Mouse (Mus musculus) neural tube, embryonic 14.5 days (tissue): ENCODE results near the gene Serinc5. TPM values are rescaled to one million over a fixed set of nuclear protein-coding genes. Genes with fewer than 3 reads are reported as not detected.
"Not testable (repeated sequence)": the region's sequence is repeated elsewhere in the genome, so short reads cannot be mapped to it uniquely, and the experiment has no call there.

Source experiments
- ATAC-seq: fragments of 200-750 bp; cut with Nextera tagmentation; 2 replicates; pipeline ENCODE4 v1.8.0; 2017; ENCODE audit warnings: low read depth, mild to moderate bottlenecking, moderate TSS enrichment, moderate library complexity
- H3K27ac ChIP-seq: fragments of 300-500 bp; sonication (generic); 2 replicates; pipeline ENCODE4 v1.5.1; 2014; ENCODE audit warnings: low read depth, mild to moderate bottlenecking, control low read depth, low read length, moderate library complexity, mixed read lengths
- H3K27me3 ChIP-seq: fragments of 300-500 bp; sonication (generic); 2 replicates; pipeline ENCODE4 v1.6.1; 2014; ENCODE audit warnings: low read length; ENCODE audit not compliant: control insufficient read depth, insufficient read depth
- H3K36me3 ChIP-seq: fragments of 300-500 bp; sonication (generic); 2 replicates; pipeline ENCODE4 v1.6.1; 2014; ENCODE audit warnings: low read length, mixed read lengths; ENCODE audit not compliant: control insufficient read depth, insufficient read depth
- H3K4me1 ChIP-seq: fragments of 300-500 bp; sonication (generic); 2 replicates; pipeline ENCODE4 v1.6.1; 2014; ENCODE audit warnings: low read length; ENCODE audit not compliant: control insufficient read depth, insufficient read depth
- H3K4me2 ChIP-seq: fragments of 300-500 bp; sonication (generic); 2 replicates; pipeline ENCODE4 v1.6.1; 2014; ENCODE audit warnings: mild to moderate bottlenecking, low read depth, low read length, control low read depth
- H3K4me3 ChIP-seq: fragments of 300-500 bp; sonication (generic); 2 replicates; pipeline ENCODE4 v1.5.1; 2014; ENCODE audit warnings: low read depth, low read length, control low read depth, mixed read lengths
- H3K9ac ChIP-seq: fragments of 300-500 bp; sonication (generic); replicated peaks from 2 replicates; pipeline ENCODE4 v1.6.1; 2014; ENCODE audit warnings: low read depth, mild to moderate bottlenecking, control low read depth, low read length, mixed read lengths
- H3K9me3 ChIP-seq: fragments of 300-500 bp; sonication (generic); 2 replicates; pipeline ENCODE4 v1.6.1; 2016; ENCODE audit warnings: low read length; ENCODE audit not compliant: control insufficient read depth
- WGBS: fragments of 180-500 bp; shearing (Covaris S2); extraction: QIAGEN DNeasy Blood & Tissue Kit; methylation state at CpG from one replicate; pipeline ENCODE4 v1.1.7; 2014; 5-methylcytosine and 5-hydroxymethylcytosine counted together
- polyA plus RNA-seq: library from polyadenylated mRNA; unstranded; fragments of >200 nt; fragmentation: Nextera tagmentation; extraction: Ambion mirVana; gene quantifications from 2 replicates; pipeline ENCODE4 v1.2.1, GENCODE M21; 2014

Gene Serinc5
- polyA plus RNA-seq, 1 experiment from 2014 or later: 16.7 TPM

DNA sequence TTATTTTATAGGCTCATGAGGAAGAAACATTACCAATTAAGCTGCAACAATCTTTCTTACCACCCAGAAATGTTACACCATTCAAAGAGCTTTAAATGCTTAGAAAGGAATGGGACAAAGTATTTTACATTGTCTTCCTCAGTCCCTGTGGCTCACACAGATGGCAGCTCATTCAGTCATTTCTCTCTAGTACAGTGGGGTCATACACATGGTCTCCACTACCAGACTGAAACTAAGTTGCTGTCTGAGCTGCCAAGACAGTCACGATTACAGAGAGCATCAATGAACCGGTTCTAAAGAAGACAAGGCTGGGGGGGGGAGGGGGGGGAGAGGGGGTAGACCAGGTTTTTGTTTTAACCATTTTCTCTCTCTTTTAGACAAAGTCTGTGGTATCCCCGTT lies 19.7 kb upstream of the Serinc5 start:
- Histone ChIP-seq H3K9me3 (no peaks in the 10 kb centered on the region), H3K9ac (no peak overlapping the region), H3K27me3 (no peaks in the 10 kb centered on the region), H3K36me3 (no peaks in the 10 kb centered on the region), H3K27ac (no peak overlapping the region), H3K4me2 (no peak overlapping the region), H3K4me3 (no peak overlapping the region), H3K4me1 (peaks cover 20% of the 10 kb centered on the region)
- 56% methylated on average over 3 of the region's 3 CpGs for WGBS
- no peak for ATAC-seq

DNA sequence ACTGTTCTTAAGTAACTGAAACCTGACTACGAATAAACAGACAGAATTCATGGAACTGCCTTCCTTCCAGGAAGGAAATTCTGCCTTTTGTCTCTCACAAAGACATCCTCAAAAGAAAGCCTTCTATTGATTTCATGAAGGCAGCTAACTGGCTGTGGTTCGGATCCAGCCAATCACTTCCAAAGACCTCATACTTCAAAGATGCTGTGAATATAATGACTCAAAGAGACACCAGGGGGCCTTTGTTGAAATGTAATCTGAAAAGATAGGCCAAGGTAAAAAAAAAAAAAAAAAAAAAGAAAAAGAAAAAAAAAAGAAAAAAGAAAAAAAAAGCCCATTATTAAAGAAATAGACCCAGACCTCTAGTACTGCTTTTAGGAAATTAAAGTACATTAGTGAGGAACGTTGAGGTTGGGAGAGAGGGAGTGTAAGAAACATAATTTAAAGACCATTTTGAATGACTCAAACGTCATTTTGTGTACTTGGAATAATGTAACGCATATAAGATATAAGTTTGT lies 18.6 kb upstream of the Serinc5 start:
- no peaks in the 10 kb centered on the region for H3K9me3 ChIP-seq
- H3K27ac ChIP-seq: no peak overlapping the region
- no peak overlapping the region for H3K4me3 ChIP-seq
- no peak overlapping the region for H3K4me2 ChIP-seq
- H3K36me3 ChIP-seq: no peaks in the 10 kb centered on the region
- ATAC-seq: no peak
- WGBS: 25% methylated on average over 5 of the region's 5 CpGs
- no peaks in the 10 kb centered on the region for H3K27me3 ChIP-seq
- H3K4me1 ChIP-seq: peaks cover 20% of the 10 kb centered on the region
- no peak overlapping the region for H3K9ac ChIP-seq

DNA sequence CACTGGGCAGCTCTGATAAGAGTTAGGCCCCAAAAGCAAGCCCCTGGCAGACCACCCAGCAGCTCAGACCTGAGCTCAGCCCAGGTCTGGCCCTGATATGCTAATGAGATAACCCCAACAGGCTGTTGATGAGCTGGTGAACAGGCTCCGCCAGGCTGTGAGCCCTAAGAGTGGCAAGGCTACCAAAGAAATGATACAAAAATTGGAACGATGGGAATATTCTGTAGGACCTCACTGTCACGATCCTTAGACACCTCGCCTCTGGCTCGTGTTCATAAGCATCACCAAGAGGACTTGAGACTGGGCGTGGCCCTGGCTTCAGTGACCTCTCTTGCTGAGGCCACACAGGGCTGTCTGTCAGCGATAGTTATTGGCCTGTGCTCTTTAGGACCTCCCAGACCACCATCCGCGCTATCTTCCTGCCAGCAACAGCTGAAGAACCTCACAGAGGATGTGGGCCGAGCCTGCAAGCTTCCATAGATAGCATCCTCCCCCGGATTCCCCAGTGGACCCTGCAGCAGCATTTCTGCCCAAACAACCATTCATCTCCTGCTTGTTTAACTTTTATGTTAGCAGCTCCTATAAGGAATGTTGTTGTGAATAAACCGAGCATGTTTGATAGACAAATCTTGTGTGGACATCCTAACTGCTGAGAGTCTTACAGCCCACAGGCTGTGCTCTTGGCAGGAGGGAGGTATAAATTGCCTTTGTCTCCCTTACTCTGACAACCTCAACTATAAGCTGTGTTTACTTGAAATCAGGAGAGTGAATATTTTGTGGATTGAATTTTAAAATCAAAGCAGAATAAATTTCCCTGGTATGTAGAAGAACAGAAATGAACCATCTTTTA lies 17.9 kb upstream of the Serinc5 start:
- no peak; the same call in 1 of the 2 replicates for ATAC-seq
- WGBS: 10% methylated on average over 12 of the region's 12 CpGs

DNA sequence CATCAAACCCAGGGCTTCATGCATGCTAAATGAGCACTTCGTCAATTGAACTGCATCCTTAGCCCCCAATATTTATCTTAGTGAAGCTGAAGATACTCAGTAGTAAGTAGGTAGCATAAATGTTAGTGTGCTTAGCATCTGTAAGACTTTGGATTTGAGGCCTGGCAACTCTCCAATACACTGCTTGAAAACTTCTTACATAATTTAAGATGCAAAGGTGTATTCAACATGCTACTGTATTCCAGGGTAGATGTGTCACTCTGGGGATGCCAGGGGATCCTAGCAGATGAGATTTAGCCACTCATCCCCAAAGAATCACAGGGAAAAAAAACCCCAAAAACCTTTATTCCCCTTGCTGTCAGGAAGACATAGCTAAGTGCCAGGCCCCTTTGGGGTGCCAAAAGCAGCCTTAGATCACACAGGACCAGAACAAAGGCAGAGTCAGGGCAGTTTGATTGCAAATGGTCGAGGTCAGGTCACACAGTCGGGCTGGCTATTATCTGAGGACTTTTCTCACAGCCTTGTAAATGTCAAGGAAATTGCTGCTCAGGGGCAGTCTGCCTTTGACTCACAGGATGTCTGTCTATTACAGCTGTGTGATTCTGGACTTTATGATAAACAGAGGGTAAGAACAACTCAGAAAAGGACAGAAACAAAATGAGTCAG lies 17.0 kb upstream of the Serinc5 start:
- no peaks in the 10 kb centered on the region for H3K9me3 ChIP-seq
- H3K9ac ChIP-seq: no peak overlapping the region
- H3K4me2 ChIP-seq: no peak overlapping the region
- H3K27ac ChIP-seq: 0 out of 2 replicates have a peak overlapping the region, but pooled peaks have one; percentile 4
- no peaks in the 10 kb centered on the region for H3K27me3 ChIP-seq
- no peaks in the 10 kb centered on the region for H3K36me3 ChIP-seq
- ATAC-seq: peak; percentile 38; the same call in 1 of the 2 replicates
- H3K4me3 ChIP-seq: no peak overlapping the region
- 10% methylated on average over 3 of the region's 3 CpGs for WGBS
- H3K4me1 ChIP-seq: peaks cover 20% of the 10 kb centered on the region

More for the DNA sequence above, 17.9 kb upstream of the Serinc5 start:
- no peaks in the 10 kb centered on the region for H3K27me3 ChIP-seq
- no peaks in the 10 kb centered on the region for H3K9me3 ChIP-seq
- H3K9ac ChIP-seq: no peak overlapping the region
- no peak overlapping the region for H3K4me2 ChIP-seq
- H3K4me3 ChIP-seq: no peak overlapping the region
- no peaks in the 10 kb centered on the region for H3K36me3 ChIP-seq
- H3K27ac ChIP-seq: no peak overlapping the region
- H3K4me1 ChIP-seq: peaks cover 20% of the 10 kb centered on the region

DNA sequence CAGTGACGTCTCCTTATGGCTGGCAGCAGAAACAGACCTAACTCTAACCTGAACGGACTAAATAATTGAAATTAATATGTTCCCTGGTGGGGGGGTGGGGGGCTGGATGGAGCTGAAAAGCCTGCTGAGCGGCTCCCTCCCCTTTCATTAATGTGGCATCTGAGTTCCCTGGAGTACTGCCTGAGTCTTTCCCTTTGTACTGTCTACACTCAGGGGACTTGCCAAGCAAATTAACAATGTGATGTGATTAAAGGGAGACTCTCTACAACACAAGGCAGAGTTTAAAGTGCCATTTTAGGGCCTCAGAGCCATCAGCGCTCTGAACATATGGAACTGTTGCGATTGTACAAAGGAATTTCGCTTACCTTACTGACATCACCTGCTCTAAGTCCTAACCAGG lies 16.4 kb upstream of the Serinc5 start:
- no peaks in the 10 kb centered on the region for H3K27me3 ChIP-seq
- ATAC-seq: peak; percentile 77; the same call in 1 of the 2 replicates
- no peak overlapping the region for H3K27ac ChIP-seq
- no peak overlapping the region for H3K4me3 ChIP-seq
- H3K9ac ChIP-seq: no peak overlapping the region
- H3K36me3 ChIP-seq: no peaks in the 10 kb centered on the region
- peaks cover 20% of the 10 kb centered on the region for H3K4me1 ChIP-seq
- H3K9me3 ChIP-seq: no peaks in the 10 kb centered on the region
- 15% methylated on average over 6 of the region's 6 CpGs for WGBS
- H3K4me2 ChIP-seq: no peak overlapping the region

DNA sequence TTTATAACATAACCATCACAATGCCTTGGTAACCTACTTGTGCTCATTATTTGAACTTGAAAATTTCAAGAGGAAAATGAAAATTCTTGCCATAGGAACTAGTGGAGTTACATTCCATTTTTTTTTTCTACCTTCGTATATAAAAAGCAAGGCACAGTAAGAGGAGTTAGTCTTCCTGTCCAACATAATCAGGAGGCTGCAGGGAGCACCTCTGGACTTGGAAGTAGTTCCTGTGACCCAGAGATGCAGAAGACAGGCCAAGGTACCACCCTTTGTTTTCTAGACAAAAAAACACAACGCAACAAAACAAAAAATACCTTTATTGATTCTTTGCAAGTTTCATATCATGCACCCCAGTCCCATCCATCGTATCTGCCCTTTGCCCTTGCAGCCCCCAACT lies 16.0 kb upstream of the Serinc5 start:
- H3K4me3 ChIP-seq: no peak overlapping the region

DNA sequence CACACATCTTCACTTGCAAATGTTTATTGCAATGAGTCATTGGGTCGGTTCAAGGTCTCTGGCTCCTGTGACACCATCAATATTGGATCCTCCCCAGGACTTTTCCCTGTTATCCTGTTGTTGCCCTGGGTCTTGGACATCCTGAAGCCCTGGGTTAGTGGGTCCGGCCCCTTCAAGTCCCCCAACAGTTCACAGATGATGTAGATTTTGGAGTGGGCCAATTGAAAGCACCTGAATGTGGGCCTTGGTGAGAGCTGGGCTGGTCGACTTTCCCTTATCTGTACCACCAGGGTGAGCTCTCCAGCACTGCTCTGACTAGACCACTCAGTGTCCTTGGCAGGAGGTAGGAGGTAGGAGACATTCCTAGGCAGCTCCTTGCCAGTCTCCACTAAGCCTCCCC lies 15.5 kb upstream of the Serinc5 start:
- WGBS: 70% methylated on average over 3 of the region's 3 CpGs
- H3K4me3 ChIP-seq: no peak overlapping the region

More for the DNA sequence above, 16.0 kb upstream of the Serinc5 start:
- 83% methylated on average over 3 of the region's 3 CpGs for WGBS
- Histone ChIP-seq H3K36me3 (no peaks in the 10 kb centered on the region), H3K27me3 (no peaks in the 10 kb centered on the region), H3K4me1 (peaks cover 20% of the 10 kb centered on the region), H3K9me3 (no peaks in the 10 kb centered on the region), H3K27ac (no peak overlapping the region), H3K4me2 (no peak overlapping the region), H3K9ac (no peak overlapping the region)
- ATAC-seq: no peak

DNA sequence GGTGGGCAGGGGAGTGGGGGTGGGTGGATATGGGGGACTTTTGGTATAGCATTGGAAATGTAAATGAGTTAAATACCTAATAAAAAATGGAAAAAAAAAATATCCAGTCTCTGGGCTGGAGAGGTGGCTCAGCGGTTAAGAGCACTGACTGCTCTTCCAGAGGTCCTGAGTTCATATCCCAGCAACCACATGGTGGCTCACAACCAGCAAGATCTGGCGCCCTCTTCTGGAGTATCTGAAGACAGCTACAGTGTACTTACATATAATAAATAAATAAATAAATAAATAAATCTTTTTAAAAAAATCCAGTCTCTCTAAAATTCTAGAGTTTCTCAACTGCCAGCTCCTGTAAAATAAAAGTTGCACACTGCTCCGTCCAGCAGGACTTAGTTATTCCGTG lies 5.6 kb upstream of the Serinc5 start:
- not testable (repeated sequence) for H3K36me3 ChIP-seq, H3K27ac ChIP-seq, H3K27me3 ChIP-seq, H3K9me3 ChIP-seq, H3K4me1 ChIP-seq, H3K4me2 ChIP-seq, H3K4me3 ChIP-seq, H3K9ac ChIP-seq, ATAC-seq
- WGBS: 84% methylated on average over 4 of the region's 4 CpGs

More for the DNA sequence above, 15.5 kb upstream of the Serinc5 start:
- ATAC-seq: no peak
- Histone ChIP-seq H3K9me3 (no peaks in the 10 kb centered on the region), H3K36me3 (no peaks in the 10 kb centered on the region), H3K4me1 (peaks cover 20% of the 10 kb centered on the region), H3K27ac (no peak overlapping the region), H3K9ac (no peak overlapping the region), H3K4me2 (no peak overlapping the region), H3K27me3 (no peaks in the 10 kb centered on the region)
